ENCODE assay signal across 9 mouse cellular contexts in genomic region chr6:120971797-120972590, GRCm38 (mm10). TPM values are rescaled to one million over a fixed set of nuclear protein-coding genes. Genes with fewer than 3 reads are reported as not detected.
DNase-seq lines count a peak whose midpoint lies in the region; ATAC-seq and TF ChIP-seq lines count a peak whose summit lies in the region.
"Had no signal": no experiment of that assay in that cellular context is flagged by ENCODE, and none has a peak within 500 bp of the region (broad histone marks: within the 10 kb centered on the region; RNA-seq: fewer than 3 reads in every experiment).

No protein-coding gene starts in this region.

- no peaks in the 10 kb centered on the region for H3K27me3 ChIP-seq in cerebellum, adult 2 months (ENCODE audit: control insufficient read depth, insufficient read depth, low read length)
- H3K27me3 ChIP-seq in hindbrain, embryonic 11.5 days (ENCODE audit: control insufficient read depth, insufficient read depth, low read length) = no peaks in the 10 kb centered on the region
- no peaks in the 10 kb centered on the region for H3K27me3 ChIP-seq in lung, embryonic 15.5 days

- no peaks in the 10 kb centered on the region for H3K36me3 ChIP-seq in hindbrain, embryonic 11.5 days (ENCODE audit: control insufficient read depth, insufficient read depth, low read length)
- H3K36me3 ChIP-seq in lung, embryonic 15.5 days = peaks cover 13% of the 10 kb centered on the region

- H3K27ac ChIP-seq in cerebellum, adult 2 months (ENCODE audit: insufficient read depth, low read length) = no peak overlapping the region
- H3K27ac ChIP-seq in hindbrain, embryonic 11.5 days (ENCODE audit: low read depth, low read length) = no peak overlapping the region
- H3K27ac ChIP-seq in lung, embryonic 15.5 days = no peak overlapping the region; the same call in 1 of the 2 replicates

- H3K4me2 ChIP-seq in hindbrain, embryonic 11.5 days (replicated peaks; ENCODE audit: low read depth, low read length) = no peak overlapping the region
- H3K4me2 ChIP-seq in lung, embryonic 15.5 days = no peak overlapping the region

- WGBS in cerebellum, adult 2 months = 53% methylated on average over 14 of the region's 14 CpGs
- WGBS in hindbrain, embryonic 11.5 days = 63% methylated on average over 14 of the region's 14 CpGs
- WGBS in lung, embryonic 15.5 days = 48% methylated on average over 14 of the region's 14 CpGs

- H3K4me3 ChIP-seq in cerebellum, adult 2 months (replicated peaks; ENCODE audit: insufficient read depth, low read depth, low read length) = no peak overlapping the region
- no peak overlapping the region for H3K4me3 ChIP-seq in hindbrain, embryonic 11.5 days (ENCODE audit: low read depth, low read length)
- H3K4me3 ChIP-seq in lung, embryonic 15.5 days = no peak overlapping the region
- H3K4me3 ChIP-seq: megakaryocyte, embryonic 14.5 days had no signal

- H3K9me3 ChIP-seq in hindbrain, embryonic 11.5 days (ENCODE audit: control insufficient read depth, low read length) = no peaks in the 10 kb centered on the region
- H3K9me3 ChIP-seq in lung, embryonic 15.5 days = no peaks in the 10 kb centered on the region
- H3K9me3 ChIP-seq: megakaryocyte, embryonic 14.5 days had no signal

- 0 out of 2 replicates have a peak, but pooled peaks cover 3% of the 10 kb centered on the region for H3K4me1 ChIP-seq in cerebellum, adult 2 months (ENCODE audit: control insufficient read depth, insufficient read depth, low read length)
- peaks cover 3% of the 10 kb centered on the region; the same call in 1 of the 2 replicates for H3K4me1 ChIP-seq in hindbrain, embryonic 11.5 days (replicated peaks; ENCODE audit: control insufficient read depth, insufficient read depth, low read length)
- H3K4me1 ChIP-seq in lung, embryonic 15.5 days = peaks cover 3% of the 10 kb centered on the region
- H3K4me1 ChIP-seq: megakaryocyte, embryonic 14.5 days had no signal

- ATAC-seq in hindbrain, embryonic 11.5 days (ENCODE audit: low FRiP score) = peak; percentile 77; the same call in 1 of the 2 replicates
- peak; percentile 65; the same call in 1 of the 2 replicates for ATAC-seq in lung, embryonic 15.5 days (ENCODE audit: borderline replicate concordance, extremely low read depth, low FRiP score, low TSS enrichment)

- no peak for TF ChIP-seq POLR2A in cerebellum, adult 2 months (IDR thresholded peaks at IDR 0.05; ENCODE audit: borderline replicate concordance, insufficient read depth, low read length)

- TF ChIP-seq CTCF in cerebellum, adult 2 months (IDR thresholded peaks at IDR 0.05; ENCODE audit: borderline replicate concordance, insufficient read depth, low read depth, low read length) = peak; percentile 100

- peak; percentile 66 for DNase-seq in MN1 (ENCODE audit: low spot score)
- DNase-seq in cerebellum, adult 2 months = peak; percentile 84 to 94
- peak; percentile 59 to 76 for DNase-seq in frontal cortex, postnatal 10 days (ENCODE audit: low spot score in 2 of 2)
- peak; percentile 85 for DNase-seq in hindbrain, embryonic 11.5 days (ENCODE audit: low spot score)
- peak; percentile 82 for DNase-seq in layer of hippocampus, adult 9-10 months (ENCODE audit: low spot score)
- peak; percentile 79 for DNase-seq in ovary, postnatal 14 days (ENCODE audit: low spot score)
- peak; percentile 66 to 87 for DNase-seq in thymus, postnatal 10 days (ENCODE audit: low spot score in 2 of 2)

- H3K9ac ChIP-seq in hindbrain, embryonic 11.5 days (ENCODE audit: low read depth, low read length) = no peak overlapping the region
- no peak overlapping the region for H3K9ac ChIP-seq in lung, embryonic 15.5 days

RNA-seq across cellular contexts. Expression of gene Bid, which starts 55.3 kb away (rescaled TPM):
- polyA plus RNA-seq in cerebellum, adult 2 months (2012; rRNA removed) = 7.6 and 7.9 TPM in 2 replicates
- 15.9 and 16.8 TPM in 2 replicates for polyA plus RNA-seq in hindbrain, embryonic 11.5 days (2014; fragmentation: Nextera tagmentation; extraction: Ambion mirVana)
- polyA plus RNA-seq in lung, embryonic 15.5 days (2015; fragmentation: Nextera tagmentation; extraction: Ambion mirVana) = 16.9 and 17.8 TPM in 2 replicates
